Mouse (Mus musculus): Measurements from ENCODE around the gene Mtnr1b. TPM values are rescaled to one million over a fixed set of nuclear protein-coding genes. Genes with fewer than 3 reads are reported as not detected.

Gene Mtnr1b
- polyA plus RNA-seq (2015; fragmentation: Illumina TruSeq; extraction: RNeasy Lipid Tissue Mini Kit (QIAGEN cat#74804); ENCODE audit: insufficient read depth, low replicate concordance): not detected

GRCm38 (mm10) chr9:15874506-15875160 lies at the start of gene Mtnr1b:
Gene Mtnr1b, minus strand, starts transcription at chr9:15874556.

Other genes starting within 250 kb of the Mtnr1b start
- gene Deup1, start 246.6 kb downstream of the Mtnr1b start, polyA plus RNA-seq (2015; fragmentation: Illumina TruSeq; extraction: RNeasy Lipid Tissue Mini Kit (QIAGEN cat#74804); ENCODE audit: insufficient read depth, low replicate concordance): 0.88 TPM
- 9.2 TPM for gene Slc36a4, start 164.8 kb downstream of the Mtnr1b start, polyA plus RNA-seq (2015; fragmentation: Illumina TruSeq; extraction: RNeasy Lipid Tissue Mini Kit (QIAGEN cat#74804); ENCODE audit: insufficient read depth, low replicate concordance)

All from spleen, adult 10 weeks (tissue).